Mouse (Mus musculus) urinary bladder, adult 18-20 months (tissue): Measurements from ENCODE around the gene Cog7.

Experiments
- DNase-seq, 2 experiments: peaks; one replicate each; pipeline ENCODE4 v3.0.0; 2022; ENCODE audit warnings: low spot score in 2 of 2, mixed read lengths in 2 of 2

Gene Cog7

DNA sequence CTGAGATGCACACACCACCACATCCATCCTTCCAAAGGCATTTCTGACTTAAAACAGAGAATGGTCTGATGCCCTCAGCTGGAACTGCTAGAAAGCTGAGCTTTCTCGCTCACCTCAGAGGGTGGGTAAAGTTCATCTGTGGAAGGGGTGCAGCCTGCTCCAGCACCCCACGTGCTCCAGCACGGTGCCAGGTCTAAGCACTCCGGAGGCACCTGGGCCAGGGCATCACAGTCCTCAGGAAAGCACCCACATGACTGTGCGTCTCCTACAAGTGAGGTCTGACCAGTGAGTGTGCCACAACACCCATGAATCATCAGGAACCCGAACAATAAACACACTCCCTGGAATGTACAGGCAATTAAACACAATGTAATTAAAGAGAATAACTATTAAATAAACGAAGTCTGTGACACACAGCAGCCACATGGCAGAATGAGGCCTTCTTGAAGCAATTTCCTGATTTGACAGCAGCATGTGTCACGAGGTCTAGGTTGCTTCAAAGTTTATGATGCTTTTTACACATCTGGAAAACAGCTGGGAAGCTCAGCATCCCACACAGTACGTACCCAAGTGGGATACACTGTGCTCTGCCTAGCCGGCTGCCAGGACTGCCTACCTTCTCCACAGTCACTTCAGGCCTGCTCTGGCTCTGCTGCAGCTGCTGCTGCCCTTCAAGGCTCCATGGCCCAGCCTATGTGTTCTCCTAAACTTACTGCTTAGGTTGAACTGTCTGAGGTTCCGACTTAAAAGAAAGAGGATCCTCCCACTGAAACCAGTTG is 26.4 kb downstream of the Cog7 start:
- DNase-seq = no peak

DNA sequence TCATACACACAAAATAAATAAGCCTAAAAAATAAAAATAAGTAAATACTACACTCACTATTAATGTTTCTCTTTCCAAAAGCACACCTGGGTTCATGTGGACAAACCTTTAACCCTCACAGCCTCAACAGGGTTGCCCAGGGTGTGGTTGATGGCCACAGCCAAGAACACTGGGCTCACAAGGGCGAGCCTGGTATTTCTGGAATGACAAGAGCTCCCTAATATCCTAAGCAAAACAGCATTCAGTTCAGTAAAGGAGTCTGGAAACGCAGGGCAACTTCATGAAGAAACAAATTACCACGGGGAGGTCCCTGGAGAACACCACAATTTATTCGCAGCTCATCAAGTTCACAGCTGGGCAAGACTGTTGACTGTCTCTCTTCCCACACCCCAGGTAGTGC is 34.0 kb downstream of the Cog7 start:
- no peak for DNase-seq

DNA sequence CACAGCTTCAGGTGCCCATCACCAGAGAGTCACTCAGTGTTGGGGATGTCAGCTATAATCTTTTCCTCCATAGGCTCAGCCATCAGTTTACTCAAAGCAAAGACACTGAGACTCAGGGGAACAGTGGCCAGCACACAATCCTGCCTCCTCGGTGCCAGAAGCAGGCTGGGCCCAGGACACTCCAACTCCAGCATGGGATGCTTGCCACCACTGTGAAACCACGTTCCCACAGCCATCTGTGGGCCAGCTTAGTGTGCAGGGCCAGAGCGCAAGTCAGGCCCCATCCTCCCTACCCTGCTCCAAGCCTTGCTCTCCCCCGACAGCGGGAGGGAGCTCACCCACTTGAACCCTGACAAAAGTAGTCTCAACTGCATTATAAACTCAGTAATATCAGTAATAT is 35.3 kb downstream of the Cog7 start:
- DNase-seq = no peak

DNA sequence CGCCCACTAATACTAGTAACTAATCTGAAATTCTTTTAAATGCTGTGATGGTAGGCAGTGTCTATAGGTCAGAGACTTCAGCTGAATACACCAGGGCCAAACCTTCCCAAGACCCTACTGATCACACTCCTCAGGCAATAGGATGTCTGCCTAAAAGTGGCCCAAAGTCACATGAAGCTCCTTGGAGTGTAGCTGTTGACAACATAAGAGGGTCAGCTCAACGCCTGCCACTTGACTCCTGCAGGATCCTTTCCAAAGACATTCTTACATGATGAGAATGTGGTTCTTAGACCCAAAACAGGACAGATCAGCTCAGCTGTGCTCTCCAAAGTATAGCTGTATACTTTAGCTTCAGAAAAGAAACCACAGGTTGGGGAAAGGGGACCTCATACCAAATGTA is 39.1 kb downstream of the Cog7 start:
- no peak for DNase-seq

DNA sequence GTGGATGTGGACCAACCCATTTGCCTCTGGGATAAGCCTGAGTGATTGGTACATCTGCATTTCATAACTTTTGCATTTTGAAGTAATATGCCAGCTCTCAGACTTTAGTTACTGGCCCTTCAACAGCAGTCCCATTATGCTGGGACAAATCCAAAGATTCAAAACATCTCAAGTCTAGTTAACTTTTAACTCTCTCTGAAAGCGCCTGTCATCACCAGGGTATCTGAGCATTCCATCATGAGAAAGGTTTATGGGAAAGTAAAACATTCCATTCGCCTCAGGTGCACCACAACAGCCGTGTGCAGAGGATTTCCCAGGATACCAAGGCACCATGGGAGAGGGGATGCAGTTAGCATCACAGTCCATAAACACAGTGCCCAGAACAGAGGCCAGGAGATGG is 39.9 kb downstream of the Cog7 start:
- no peak for DNase-seq

DNA sequence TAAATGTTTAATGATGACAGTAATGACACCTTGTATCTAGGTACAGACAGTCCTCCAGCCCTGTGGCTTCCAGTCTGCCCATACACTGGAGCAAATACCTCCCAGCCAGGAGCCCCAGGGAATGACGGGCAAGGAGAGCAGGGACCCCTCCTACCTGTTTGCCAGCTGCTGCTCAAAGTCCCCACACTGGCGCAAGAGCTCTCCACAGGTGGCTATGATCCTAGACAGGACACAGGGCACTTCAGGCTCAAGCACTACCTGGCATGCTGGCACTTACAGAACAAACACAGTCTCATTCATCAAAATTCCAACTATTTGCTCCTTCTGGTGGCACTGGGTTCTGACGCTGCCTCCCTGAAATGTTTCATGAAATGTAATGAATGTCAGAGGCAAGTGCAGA is 40.5 kb downstream of the Cog7 start:
- no peak for DNase-seq

DNA sequence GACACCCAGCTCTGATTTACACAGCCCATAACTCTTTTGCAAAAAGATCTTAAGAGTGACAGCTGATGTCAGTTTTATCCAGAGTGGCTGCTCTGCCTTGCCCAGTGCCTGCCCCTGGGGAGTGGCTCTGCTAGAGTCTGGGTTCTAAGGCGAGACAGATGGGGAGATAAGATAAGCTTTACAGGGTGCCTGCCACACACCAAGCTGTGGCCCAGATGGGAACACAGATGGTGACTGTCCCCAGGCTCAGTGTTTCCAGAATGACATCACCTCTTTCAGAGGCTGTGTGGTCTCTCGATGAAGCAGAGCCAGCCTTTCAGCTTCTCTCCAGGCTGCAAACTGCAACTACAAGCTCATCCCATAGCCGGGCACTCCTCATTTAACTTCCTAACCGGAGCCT is 41.8 kb downstream of the Cog7 start:
- peak in 1 of 2 experiments; percentile 7 for DNase-seq

DNA sequence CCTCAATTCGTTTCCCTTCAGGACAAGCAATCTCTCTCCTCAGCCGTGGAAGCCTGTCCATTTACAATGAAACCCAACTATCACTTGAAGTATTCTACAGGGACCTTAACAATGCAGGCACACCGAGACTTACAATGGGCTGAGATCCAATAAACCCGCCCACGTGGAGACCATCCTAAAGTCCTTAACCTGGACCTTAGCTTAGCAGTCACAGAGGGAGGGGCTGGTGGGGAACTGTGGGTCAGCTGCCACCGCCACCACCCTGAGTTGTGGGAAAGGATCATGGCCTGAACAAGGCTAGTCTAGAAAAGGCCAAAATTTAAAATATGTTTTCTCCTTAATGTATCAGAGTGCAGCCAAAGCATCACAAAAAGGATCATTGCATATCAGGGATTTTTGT is 42.3 kb downstream of the Cog7 start:
- DNase-seq = no peak

DNA sequence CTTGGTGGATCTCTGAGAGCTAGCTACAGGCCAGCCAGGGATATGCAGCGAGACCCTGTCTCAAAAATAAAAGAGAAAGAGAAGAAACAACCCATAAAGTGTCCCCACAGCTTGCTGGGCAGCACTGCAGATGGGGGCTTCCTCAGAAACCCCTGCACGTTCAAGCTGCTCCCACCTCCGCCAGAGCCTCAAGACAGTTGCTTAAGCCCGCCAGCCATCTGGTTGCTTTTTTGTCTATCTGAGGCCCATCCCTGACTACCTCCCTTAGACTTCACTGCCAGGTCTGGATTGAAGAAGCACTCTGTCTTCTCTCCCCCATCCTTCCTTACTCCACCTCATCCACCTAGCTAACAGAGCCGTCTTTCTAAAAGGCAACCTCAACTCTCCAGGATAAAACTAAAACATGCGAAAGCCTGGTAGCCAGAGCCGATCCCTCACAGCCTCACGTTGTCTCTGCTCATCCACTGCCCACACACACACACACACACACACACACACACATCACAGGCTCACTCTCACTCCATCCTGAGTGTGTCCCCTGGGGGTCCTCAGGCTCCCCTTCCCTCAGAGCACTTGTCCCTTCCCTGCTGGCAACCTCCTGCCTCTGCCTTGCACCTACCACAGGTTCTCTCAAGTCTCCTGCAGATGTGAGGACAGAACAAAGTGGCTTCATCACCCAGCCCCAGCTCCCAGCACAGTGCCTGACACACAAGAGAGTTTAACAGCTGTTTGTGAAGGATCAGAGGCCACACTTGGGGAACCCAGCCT is 43.2 kb downstream of the Cog7 start:
- no peak for DNase-seq

DNA sequence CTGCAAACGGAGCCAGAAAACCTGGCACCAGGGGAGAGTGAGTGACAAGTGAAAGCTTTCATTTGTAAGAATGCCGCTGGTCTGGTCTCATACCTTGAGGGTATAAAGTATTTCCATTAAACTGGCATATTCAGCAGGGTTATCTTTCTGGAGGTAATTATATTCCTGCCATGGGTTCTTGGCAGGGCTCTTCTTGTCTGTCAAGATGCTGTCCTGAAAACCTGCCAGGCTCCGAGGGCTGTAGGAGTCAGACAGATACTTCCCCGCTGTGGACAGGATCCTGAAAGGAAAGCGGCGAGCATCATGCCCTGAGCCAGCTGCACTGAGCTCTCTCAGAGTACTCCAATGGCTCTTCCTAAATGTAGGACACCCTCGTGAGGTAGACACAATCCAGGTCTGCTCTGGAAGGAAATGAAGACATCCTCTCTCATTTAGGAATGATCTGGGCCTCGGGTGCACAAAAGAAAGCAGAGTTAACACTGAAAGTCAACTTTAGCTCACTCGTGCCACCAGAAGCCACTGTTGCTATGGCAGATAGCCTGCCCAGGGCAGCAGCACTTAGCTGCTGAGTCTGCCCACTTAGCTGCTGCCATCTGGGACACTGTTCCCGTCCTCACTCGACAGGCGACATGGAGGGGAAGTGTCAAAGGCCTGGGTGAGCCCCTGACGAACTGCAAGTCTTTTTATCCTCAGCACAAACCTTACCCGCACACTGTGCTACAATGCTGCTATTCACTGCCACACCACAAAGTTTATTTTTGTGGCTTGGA is 44.5 kb downstream of the Cog7 start:
- DNase-seq = no peak

DNA sequence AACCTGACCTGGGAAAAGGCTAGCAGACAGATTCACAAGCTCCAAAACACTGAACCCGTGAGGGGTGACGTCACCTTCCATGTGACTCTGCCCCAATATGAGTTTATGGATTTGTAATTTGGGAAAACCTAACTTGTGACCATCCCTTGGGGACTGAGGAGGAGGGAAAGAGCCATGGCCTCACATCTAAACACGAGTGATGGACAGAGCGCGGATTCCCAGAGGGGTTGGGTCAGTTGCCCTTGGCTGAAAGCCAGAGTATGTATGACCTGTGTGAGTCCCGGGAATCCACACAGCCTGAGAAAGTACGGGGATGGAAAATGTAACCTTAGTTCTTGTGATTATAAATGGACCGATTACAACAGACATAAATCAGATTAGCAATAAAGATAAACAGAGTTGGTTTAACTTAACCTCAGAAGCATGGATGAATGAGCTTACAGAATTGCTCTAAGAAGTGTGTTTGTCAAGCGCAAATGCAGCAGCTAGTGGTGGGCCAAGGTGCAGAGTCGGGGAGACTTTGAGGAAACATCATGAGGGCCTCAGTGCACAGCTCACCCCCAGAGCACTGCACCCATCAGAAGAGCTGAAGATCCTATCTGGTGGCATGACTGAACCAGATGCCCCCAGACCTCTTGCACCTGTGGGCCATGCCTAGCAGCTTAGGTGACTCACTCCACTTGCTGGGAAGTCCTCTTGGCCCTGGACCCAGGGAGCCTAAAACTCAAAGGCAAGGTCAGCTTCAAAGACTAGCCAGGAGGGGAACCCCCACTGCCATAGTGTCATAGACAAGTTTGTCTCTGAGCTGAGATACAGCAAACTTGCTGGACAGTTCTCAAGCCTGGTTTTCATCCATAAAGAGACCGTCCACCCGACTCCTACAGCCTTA is 45.4 kb downstream of the Cog7 start:
- peak; percentile 7 to 28 for DNase-seq

DNA sequence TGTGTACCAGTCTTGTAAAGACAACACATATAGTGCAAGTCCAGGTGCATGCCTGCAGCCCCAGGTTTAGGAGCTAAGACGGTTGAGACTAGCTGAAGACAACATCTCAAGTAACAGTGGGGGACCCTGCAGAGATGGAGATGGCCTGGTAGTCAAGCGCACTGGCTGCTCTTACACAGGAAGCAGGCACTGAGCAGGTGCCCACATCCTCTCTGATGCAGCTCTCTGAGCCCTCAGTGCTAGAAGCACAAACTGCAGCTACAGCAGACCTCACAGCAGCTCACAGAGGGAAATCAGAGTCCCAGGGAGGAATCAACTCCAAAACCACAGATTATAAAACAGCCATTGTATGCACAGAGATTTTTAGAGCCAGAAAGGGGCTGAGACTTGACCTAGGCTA is 47.2 kb downstream of the Cog7 start:
- no peak for DNase-seq

DNA sequence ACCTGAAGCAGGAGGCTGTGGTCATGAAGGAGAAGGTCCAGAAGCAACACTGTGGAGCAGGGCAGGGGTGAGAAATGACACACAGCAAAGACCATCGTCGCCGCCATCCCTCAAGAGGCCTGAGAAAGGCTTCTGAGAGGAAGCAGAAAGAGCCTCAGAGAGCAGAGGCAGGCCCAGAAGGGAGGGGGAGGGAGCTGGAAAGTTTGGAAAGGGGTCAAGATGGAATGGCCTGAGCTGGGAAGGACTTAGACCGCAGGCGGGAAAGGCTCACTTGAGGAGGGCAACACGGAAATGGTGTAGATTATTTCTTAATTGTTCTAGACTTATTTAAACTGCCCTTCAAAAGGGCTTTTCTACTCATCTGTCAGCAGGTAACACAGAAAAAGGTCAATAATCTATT is 47.8 kb downstream of the Cog7 start:
- no peak for DNase-seq

DNA sequence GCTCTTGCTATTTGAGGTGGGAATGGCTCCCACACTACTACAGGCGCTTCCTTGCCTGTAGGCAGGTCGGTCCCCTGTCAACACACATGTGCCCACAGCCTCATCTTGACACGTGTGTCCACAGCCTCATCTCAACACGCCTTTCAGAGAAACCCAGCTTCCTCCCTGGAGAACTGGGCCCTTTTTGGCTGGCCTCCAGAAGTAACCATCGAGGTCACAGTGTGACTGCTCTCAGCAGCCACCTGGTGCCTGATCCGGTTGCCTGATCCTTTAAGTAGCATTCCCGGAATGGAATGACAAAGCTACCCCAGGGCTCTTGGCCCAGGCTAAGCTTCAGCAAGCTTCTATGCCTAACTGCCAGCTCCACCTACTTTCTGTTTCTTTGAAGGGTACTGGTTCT is 50.3 kb downstream of the Cog7 start:
- no peak for DNase-seq

DNA sequence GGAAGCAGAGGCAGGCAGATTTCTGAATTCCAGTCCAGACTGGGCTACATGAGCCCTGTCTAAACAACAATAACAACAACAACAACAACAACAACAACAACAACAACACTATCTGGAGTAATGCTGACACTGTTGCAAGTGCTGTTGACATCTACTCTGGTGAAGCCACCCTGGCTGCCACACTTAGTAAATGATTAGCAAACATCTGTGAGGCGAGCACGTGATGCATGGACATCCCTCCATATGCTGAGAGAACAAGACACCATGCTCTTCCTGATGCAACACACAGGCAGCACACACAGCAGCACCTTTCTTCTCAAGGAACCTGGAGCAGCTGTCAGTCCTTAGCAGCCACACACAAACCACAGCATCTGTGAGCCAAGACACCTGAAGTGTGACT is 53.6 kb downstream of the Cog7 start:
- no peak for DNase-seq

DNA sequence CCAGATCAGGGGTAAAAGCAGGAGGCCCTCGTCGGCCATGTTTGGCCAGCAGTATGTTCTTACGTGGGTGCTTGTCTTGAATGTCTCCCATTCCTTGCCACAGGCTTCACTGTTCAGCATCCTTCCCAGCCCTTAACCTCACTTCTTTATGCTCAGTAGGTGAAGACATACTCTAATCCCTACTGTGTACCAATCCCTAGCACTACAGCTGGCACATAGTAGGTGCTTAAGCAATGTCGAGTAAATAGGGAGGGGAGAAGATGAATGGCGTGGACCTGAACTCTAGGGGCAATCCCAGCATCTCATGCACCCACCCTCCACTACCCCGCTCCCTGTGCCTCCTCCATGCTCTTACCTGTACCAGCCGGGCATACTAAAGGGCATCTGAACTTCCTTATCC is 57.1 kb downstream of the Cog7 start:
- no peak for DNase-seq

DNA sequence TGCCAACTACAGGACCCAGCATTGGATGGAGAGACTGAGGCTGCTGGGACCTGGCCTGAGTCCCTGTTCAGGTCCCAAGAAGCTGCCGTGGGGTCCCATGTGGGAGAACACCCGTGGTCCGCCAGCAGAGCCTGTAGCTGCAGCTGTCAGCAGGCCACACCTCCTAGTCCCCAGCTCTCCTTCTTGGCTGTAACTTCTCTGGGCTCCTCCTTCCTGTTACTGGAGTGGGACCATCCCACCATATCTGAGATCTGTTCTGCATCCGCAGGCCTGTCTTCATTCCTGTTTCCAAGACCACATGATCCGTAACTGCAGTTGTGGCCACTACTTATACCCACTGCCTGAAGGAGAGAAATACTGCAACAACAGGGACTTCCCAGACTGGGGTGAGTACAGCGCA is 67.6 kb downstream of the Cog7 start:
- DNase-seq = no peak

DNA sequence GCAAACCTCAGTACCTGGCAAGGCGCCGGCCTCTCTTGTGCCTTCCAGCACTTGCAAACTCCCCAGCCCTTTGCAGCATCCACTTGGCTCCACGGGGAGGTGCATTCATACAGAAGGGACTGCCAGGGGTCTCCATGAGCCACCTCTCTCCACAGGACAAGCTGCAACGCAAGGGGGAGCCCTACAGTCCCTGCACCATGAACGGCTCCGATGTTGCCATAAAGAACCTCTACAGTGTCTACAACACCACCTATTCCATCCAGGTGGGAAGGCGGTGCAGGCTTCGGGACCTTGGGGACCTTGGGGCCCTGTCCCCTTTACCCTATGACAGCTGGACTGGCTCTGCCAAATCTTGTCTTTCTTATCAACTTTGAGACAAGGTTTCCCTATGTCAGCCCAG is 69.3 kb downstream of the Cog7 start:
- no peak for DNase-seq

DNA sequence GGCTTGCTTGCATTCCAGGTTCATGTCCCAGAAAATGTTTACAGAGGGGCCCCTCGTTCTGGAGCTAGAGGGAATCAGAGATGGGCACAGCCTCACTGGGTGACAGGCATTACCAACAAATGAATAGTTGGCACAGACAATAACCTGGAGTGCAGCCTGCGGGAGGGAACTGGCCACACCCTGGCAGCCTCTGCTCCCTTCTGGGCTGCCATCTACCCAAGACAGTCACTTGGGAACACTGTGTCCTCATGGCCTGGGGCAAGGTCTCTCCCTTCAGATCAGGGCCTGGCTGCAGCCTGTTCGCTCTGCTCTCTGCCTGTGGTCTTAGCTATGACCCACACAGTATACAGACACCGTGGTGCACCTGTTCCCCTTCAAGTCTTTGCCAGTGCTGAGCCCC is 74.6 kb downstream of the Cog7 start:
- no peak for DNase-seq

DNA sequence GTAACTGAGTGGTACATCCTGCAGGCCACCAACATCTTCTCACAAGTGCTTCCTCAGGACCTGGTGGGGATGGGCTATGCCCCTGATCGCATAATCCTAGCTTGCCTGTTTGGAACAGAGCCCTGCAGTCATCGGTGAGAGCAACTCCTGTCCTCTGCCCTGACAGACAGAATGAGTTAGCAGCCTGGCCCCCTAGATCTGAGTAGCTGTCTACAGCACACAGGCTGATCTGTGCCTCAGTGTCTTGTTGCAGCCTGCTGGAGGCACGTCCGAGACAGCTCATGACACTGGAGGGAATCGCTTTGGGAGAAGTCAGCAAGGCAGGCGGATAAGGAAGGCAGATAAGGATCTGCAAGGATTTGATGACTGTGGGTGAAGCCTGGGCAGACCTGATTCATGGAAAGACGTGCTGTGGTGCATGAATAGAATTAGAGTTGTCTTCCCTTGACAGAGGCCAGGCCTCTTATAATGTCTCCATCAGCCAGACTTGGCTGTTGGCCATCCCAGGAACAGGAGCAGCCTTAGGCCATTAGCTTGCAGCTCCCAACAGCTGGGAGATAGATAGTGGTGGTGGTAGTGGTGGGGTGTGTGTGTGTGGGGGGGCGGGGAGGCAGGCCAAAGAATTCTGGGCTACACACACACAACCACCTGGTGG is 78.6 kb downstream of the Cog7 start:
- DNase-seq = no peak

DNA sequence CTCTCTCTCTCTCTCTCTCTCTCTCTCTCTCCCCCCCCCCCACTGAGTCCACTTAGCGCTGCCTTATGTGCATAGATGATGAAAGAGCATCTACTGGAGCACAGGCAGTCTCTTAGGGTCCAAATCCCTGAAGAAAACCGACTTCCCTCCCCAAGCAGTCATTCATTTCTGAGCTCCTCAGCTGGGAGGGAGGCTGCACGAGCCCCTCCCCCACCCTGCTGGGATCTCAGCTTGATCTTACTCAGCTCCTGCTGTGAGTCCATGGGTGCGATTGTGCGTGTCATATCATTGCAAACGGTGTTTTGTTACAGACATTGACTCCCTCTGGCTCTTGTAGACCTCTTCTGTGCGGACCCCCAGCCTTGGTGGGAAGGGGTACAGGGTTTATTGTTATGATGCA is 81.6 kb downstream of the Cog7 start:
- DNase-seq = no peak
